13 mouse cellular contexts compared by ENCODE assay signal in the genomic region with DNA sequence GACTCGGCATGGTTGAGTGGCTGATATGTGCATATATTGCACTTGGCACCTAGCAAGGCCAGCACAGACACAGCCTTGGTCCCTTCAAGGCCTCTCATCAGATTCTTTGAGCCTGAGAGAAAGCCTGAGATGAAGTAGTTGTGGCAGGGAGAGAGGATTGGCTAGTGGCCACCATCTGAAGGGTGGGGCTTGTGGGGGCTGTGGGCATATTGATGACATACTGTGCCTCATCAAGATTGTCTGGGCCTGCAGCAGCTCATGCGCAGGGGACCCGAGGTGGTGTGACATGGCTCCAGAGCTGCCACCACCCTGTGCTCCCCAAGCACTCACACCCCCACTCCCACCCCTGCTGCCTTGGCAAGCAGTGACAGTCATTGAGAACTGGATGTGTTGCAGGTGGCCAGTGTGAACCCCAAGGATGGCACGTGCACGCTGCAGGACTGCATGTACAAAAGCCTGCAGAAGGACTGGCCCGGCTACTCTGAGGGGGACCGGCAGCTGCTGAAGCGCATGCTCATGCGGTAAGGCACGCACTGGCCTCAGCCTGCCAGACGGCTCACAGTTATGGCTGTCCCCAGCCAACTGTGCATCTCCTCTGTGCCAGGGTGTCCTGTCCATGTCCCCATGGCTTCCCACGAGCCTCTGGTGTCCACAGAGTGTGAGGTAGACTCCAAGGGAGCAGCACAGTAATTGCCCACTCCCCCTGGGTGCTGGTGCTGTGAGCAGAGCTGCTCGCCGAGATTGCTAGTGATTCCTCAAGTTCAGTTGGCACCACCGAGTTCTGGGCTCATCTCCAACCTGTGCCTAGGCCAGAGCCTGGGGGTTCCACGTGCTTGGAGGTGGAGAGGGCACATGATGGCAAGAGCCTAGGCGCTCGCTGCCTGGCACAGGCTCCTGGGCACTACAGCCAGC. TPM values are rescaled to one million over a fixed set of nuclear protein-coding genes. Genes with fewer than 3 reads are reported as not detected.
DNase-seq lines count a peak whose midpoint lies in the region; TF ChIP-seq lines count a peak whose summit lies in the region.
"Had no signal": no experiment of that assay in that cellular context is flagged by ENCODE, and none has a peak within 500 bp of the region (broad histone marks: within the 10 kb centered on the region; RNA-seq: fewer than 3 reads in every experiment).

No protein-coding gene starts in this region.

- peaks cover 1% of the 10 kb centered on the region for H3K36me3 ChIP-seq in kidney, adult 2 months (ENCODE audit: control insufficient read depth, insufficient read depth, low read length)

- peak; percentile 82 for DNase-seq in gastrocnemius, adult 18-20 months (ENCODE audit: low spot score)
- DNase-seq in gastrocnemius, postnatal 10 days, result no peak
- DNase-seq in kidney, adult 2 months, result peak; percentile 58
- DNase-seq in kidney, postnatal 36 days, result no peak
- DNase-seq in adrenal gland, postnatal 36 days, result peak; percentile 73 to 76
- peak; percentile 87 for DNase-seq in cerebellum, adult 9-11 months
- DNase-seq in lung, adult 2 months, result no peak
- DNase-seq: liver, postnatal 0 days; right cerebral cortex, postnatal 25 days had no signal

- no peak overlapping the region for H3K4me3 ChIP-seq in kidney, adult 2 months (ENCODE audit: insufficient read depth, low read depth, low read length)
- H3K4me3 ChIP-seq in lung, adult 2 months (replicated peaks; ENCODE audit: extremely low read depth, low read depth, low read length), result no peak overlapping the region
- H3K4me3 ChIP-seq: embryonic facial prominence, embryonic 15.5 days; neural tube, embryonic 13.5 days had no signal

- H3K27ac ChIP-seq in kidney, adult 2 months (ENCODE audit: insufficient read depth, low read depth, low read length), result no peak overlapping the region
- H3K27ac ChIP-seq: embryonic facial prominence, embryonic 15.5 days; neural tube, embryonic 13.5 days had no signal

- H3K27me3 ChIP-seq in kidney, adult 2 months (replicated peaks; ENCODE audit: control insufficient read depth, insufficient read depth, low read length), result no peaks in the 10 kb centered on the region
- H3K27me3 ChIP-seq: embryonic facial prominence, embryonic 15.5 days; neural tube, embryonic 13.5 days had no signal

- TF ChIP-seq POLR2A in kidney, adult 2 months (IDR thresholded peaks at IDR 0.05; ENCODE audit: low read depth, low read length), result no peak
- no peak for TF ChIP-seq POLR2A in lung, adult 2 months (IDR thresholded peaks at IDR 0.05; ENCODE audit: borderline replicate concordance, extremely low read depth, low read depth, low read length)

- 78% methylated on average over 18 of the region's 18 CpGs for WGBS in kidney, adult 2 months
- WGBS in lung, adult 2 months, result 84% methylated on average over 18 of the region's 18 CpGs

- H3K4me1 ChIP-seq in kidney, adult 2 months (ENCODE audit: control insufficient read depth, insufficient read depth, low read length), result no peaks in the 10 kb centered on the region
- H3K4me1 ChIP-seq in lung, adult 2 months (ENCODE audit: control insufficient read depth, insufficient read depth, low read length), result 0 out of 2 replicates have a peak, but pooled peaks cover 2% of the 10 kb centered on the region
- H3K4me1 ChIP-seq: embryonic facial prominence, embryonic 15.5 days; neural tube, embryonic 13.5 days had no signal

- no peak for TF ChIP-seq CTCF in kidney, adult 2 months (conservative IDR thresholded peaks at IDR 0.05; ENCODE audit: insufficient read depth, insufficient read length, low read depth, low read length)
- no peak for TF ChIP-seq CTCF in lung, adult 2 months (IDR thresholded peaks at IDR 0.05; ENCODE audit: insufficient read depth, low read length)

RNA-seq across cellular contexts. Expression of gene Isyna1, which starts 10.4 kb away (rescaled TPM):
- 1 to 10 TPM; 2.6 to 3.2 TPM for total RNA-seq in gastrocnemius, adult 18-20 months (2021)
- total RNA-seq in gastrocnemius, postnatal 10 days (2021), result 10 to 100 TPM; 30.0 to 31.6 TPM
- 127 and 159 TPM in 2 replicates for polyA plus RNA-seq in kidney, adult 2 months (2012; rRNA removed)
- 100 to 1,000 TPM in 1 of 2 experiments, 10 to 100 TPM in 1; 98.7 to 260 TPM for total RNA-seq in adrenal gland, postnatal 36 days (2021)
- 102 and 112 TPM in 2 replicates for polyA plus RNA-seq in lung, adult 2 months (2012; rRNA removed)

RNA-seq across cellular contexts. Expression of gene Ssbp4, which starts 24.9 kb away (rescaled TPM):
- 10 to 100 TPM; 11.6 to 19.4 TPM for total RNA-seq in gastrocnemius, adult 18-20 months (2021)
- 10 to 100 TPM; 31.1 to 40.1 TPM for total RNA-seq in gastrocnemius, postnatal 10 days (2021)
- polyA plus RNA-seq in kidney, adult 2 months (2012; rRNA removed), result 84.9 and 123 TPM in 2 replicates
- 100 to 1,000 TPM in 1 of 2 experiments, 10 to 100 TPM in 1; 89.7 to 103 TPM for total RNA-seq in adrenal gland, postnatal 36 days (2021)
- 228 and 351 TPM in 2 replicates for polyA plus RNA-seq in lung, adult 2 months (2012; rRNA removed)

RNA-seq across cellular contexts. Expression of gene Lrrc25, which starts 32.2 kb away (rescaled TPM):
- total RNA-seq in gastrocnemius, adult 18-20 months (2021), result under 1 TPM; 0.23 to 0.64 TPM
- 1 to 10 TPM; 1.2 to 3.0 TPM for total RNA-seq in gastrocnemius, postnatal 10 days (2021)
- 3.2 and 3.5 TPM in 2 replicates for polyA plus RNA-seq in kidney, adult 2 months (2012; rRNA removed)
- 1 to 10 TPM; 2.1 to 2.6 TPM for total RNA-seq in adrenal gland, postnatal 36 days (2021)
- 10.4 and 10.5 TPM in 2 replicates for polyA plus RNA-seq in lung, adult 2 months (2012; rRNA removed)

RNA-seq across cellular contexts. Expression of gene Ell, which starts 44.5 kb away (rescaled TPM):
- total RNA-seq in gastrocnemius, adult 18-20 months (2021), result 10 to 100 TPM; 12.5 to 21.8 TPM
- total RNA-seq in gastrocnemius, postnatal 10 days (2021), result 10 to 100 TPM; 12.7 to 19.8 TPM
- 16.4 and 18.1 TPM in 2 replicates for polyA plus RNA-seq in kidney, adult 2 months (2012; rRNA removed)
- 10 to 100 TPM; 22.3 to 25.3 TPM for total RNA-seq in adrenal gland, postnatal 36 days (2021)
- 29.6 and 32.9 TPM in 2 replicates for polyA plus RNA-seq in lung, adult 2 months (2012; rRNA removed)

RNA-seq across cellular contexts. Expression of gene Gdf15, which starts 48.5 kb away (rescaled TPM):
- under 1 TPM; 0.16 to 0.21 TPM for total RNA-seq in gastrocnemius, adult 18-20 months (2021)
- not detected for total RNA-seq in gastrocnemius, postnatal 10 days (2021)
- 11.2 and 17.8 TPM in 2 replicates for polyA plus RNA-seq in kidney, adult 2 months (2012; rRNA removed)
- total RNA-seq in adrenal gland, postnatal 36 days (2021), result 1 to 10 TPM; 5.0 to 6.0 TPM
- 5.4 and 6.6 TPM in 2 replicates for polyA plus RNA-seq in lung, adult 2 months (2012; rRNA removed)
- total RNA-seq: left cerebral cortex, adult 8-10 months had no signal
- polyA plus RNA-seq: CD4-positive, CD25-positive, alpha-beta regulatory T cell, adult 4 months; neural tube, embryonic 13.5 days had no signal

Comparison
In these comparisons a context has a peak if more than half of its experiments do, and no peak if none do; other contexts are left out.
1. DNase-seq: peak in gastrocnemius, adult 18-20 months (single experiment), kidney, adult 2 months (single experiment), adrenal gland, postnatal 36 days (2 of 2) and cerebellum, adult 9-11 months (single experiment); none in gastrocnemius, postnatal 10 days (single experiment), kidney, postnatal 36 days (0 of 2) and lung, adult 2 months (single experiment).
2. RNA of gene Isyna1, which starts 10.4 kb away (total RNA-seq): 98.7 to 260 TPM in adrenal gland, postnatal 36 days and 30.0 to 31.6 TPM in gastrocnemius, postnatal 10 days; 2.6 to 3.2 TPM in gastrocnemius, adult 18-20 months; every median in the first group is over 4 times any median in the second.